Mouse (Mus musculus): ENCODE measurements around the gene Zfp184.

Gene Zfp184

GRCm38 (mm10) chr13:21923417-21923816 lies 21.5 kb upstream of the Zfp184 start:
- DNase-seq = no peak

- no peak for DNase-seq
These were observed 20.1 kb upstream of the Zfp184 start for GRCm38 (mm10) chr13:21924734-21925335.

GRCm38 (mm10) chr13:21930981-21931380 lies 13.9 kb upstream of the Zfp184 start:
- DNase-seq = no peak

- DNase-seq = no peak
These were observed 13.2 kb upstream of the Zfp184 start for GRCm38 (mm10) chr13:21931740-21932139.

- no peak for DNase-seq
These were observed 11.0 kb upstream of the Zfp184 start for GRCm38 (mm10) chr13:21933626-21934548.

GRCm38 (mm10) chr13:21934982-21935791 lies 9.7 kb upstream of the Zfp184 start:
- no peak for DNase-seq

GRCm38 (mm10) chr13:21935833-21936232 lies 9.1 kb upstream of the Zfp184 start:
- DNase-seq = no peak

GRCm38 (mm10) chr13:21936968-21937367 lies 7.9 kb upstream of the Zfp184 start:
- no peak for DNase-seq

GRCm38 (mm10) chr13:21940213-21940612 lies 4.7 kb upstream of the Zfp184 start:
- DNase-seq = peak; percentile 81

- peak; percentile 81 for DNase-seq
These were observed 4.0 kb upstream of the Zfp184 start for GRCm38 (mm10) chr13:21940811-21941321.

GRCm38 (mm10) chr13:21943644-21944043 lies 1.2 kb upstream of the Zfp184 start:
- no peak for DNase-seq

- DNase-seq = no peak
These were observed 335 bp upstream of the Zfp184 start for GRCm38 (mm10) chr13:21944592-21944925.

- DNase-seq = no peak
These were observed 24.4 kb downstream of the Zfp184 start for GRCm38 (mm10) chr13:21969269-21969668.

- no peak for DNase-seq
These were observed 24.9 kb downstream of the Zfp184 start for GRCm38 (mm10) chr13:21969816-21970215.

- DNase-seq = no peak
These were observed 26.7 kb downstream of the Zfp184 start for GRCm38 (mm10) chr13:21971641-21972040.

- peak; percentile 87 for DNase-seq
These were observed 29.4 kb downstream of the Zfp184 start for GRCm38 (mm10) chr13:21974221-21974725.

- DNase-seq = peak; percentile 39
These were observed 30.0 kb downstream of the Zfp184 start for GRCm38 (mm10) chr13:21974726-21975473.

- DNase-seq = peak; percentile 33
These were observed 36.3 kb downstream of the Zfp184 start, which contains the start of gene Pom121l2 for GRCm38 (mm10) chr13:21980981-21981802. Gene Pom121l2 (plus strand): TSS chr13:21981194.

- no peak for DNase-seq
These were observed 36.9 kb downstream of the Zfp184 start for GRCm38 (mm10) chr13:21981803-21982193.

GRCm38 (mm10) chr13:21984486-21984885 lies 39.6 kb downstream of the Zfp184 start:
- DNase-seq = no peak

GRCm38 (mm10) chr13:21992550-21992949 lies 47.7 kb downstream of the Zfp184 start:
- no peak for DNase-seq
